Mouse (Mus musculus) midbrain, embryonic 10.5 days (tissue): ENCODE measurements at regions not wholly inside any gene's neighbourhood (a gene's known extent, or its start where the extent isn't known, plus 50 kb on each side); places are given as distances from the start of the nearest gene placed in this dataset.

ENCODE experiments used
- DNase-seq: peaks from one replicate; pipeline ENCODE4 v3.0.0-alpha.2; 2017; ENCODE audit warnings: low spot score
- H3K27ac ChIP-seq: fragments of 300-500 bp; sonication (generic); replicated peaks from 2 replicates; pipeline ENCODE4 v1.5.1; 2016; ENCODE audit warnings: mild to moderate bottlenecking
- H3K27me3 ChIP-seq: fragments of 300-500 bp; sonication (generic); 2 replicates; pipeline ENCODE4 v1.6.1; 2016; ENCODE audit warnings: low read depth, mild to moderate bottlenecking; ENCODE audit not compliant: poor library complexity, severe bottlenecking
- H3K36me3 ChIP-seq: fragments of 300-500 bp; sonication (generic); 2 replicates; pipeline ENCODE4 v1.6.1; 2016; ENCODE audit warnings: mild to moderate bottlenecking, moderate library complexity
- H3K4me1 ChIP-seq: fragments of 300-500 bp; sonication (generic); 2 replicates; pipeline ENCODE4 v1.6.1; 2016
- H3K4me3 ChIP-seq: fragments of 300-500 bp; sonication (generic); 2 replicates; pipeline ENCODE4 v1.5.1; 2016; ENCODE audit warnings: mild to moderate bottlenecking, moderate library complexity
- H3K9me3 ChIP-seq: fragments of 300-500 bp; sonication (generic); replicated peaks from 2 replicates; pipeline ENCODE4 v1.6.1; 2016; ENCODE audit warnings: mild to moderate bottlenecking
- WGBS: fragments of 180-500 bp; shearing (Covaris S2); methylation state at CpG from one replicate; pipeline ENCODE4 v1.1.7; 2016; 5-methylcytosine and 5-hydroxymethylcytosine counted together

DNA sequence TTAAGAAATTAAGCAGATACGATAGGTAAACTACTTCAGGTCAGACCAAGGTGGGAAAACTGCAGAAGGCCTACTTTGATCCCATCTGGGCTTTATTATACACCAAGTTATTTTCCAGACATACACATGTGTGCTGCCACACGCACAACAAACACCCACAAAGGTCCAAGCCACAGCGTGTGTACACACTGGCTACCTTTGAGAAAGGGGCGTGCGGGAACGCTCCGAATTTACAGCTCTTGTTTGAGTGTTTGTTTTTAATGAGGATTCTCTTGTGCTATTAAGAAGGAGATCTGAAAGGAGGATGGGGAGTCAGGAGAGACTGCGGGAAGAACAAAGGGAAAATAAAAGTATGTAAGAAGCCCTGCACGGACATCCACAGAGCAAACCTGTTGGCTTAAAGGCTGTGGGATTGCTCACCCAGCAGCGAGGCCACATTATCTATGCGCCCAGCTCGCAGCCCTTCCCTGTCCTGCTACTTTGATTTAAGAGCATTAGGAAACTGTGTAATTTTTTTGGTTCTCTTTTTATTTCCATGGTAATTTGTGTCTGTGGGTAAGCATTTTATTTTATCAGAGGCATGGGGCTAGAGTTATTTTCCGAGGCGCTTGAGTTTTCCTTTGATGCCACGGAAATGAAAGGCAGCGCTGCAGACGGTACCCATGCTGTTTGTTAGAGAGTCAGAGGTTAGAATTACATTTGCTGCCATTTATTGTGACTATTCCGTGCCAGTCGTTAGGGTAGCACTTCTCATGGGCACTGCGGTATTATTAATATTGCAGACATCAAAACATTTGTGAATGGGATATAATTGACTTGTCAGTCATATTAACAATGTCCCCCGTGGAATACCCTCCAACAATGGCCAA lies 272.4 kb downstream of the Nr2f2 start:
- H3K27ac ChIP-seq: peak overlapping the region; percentile 57; the same call in 1 of the 2 replicates
- peaks cover 16% of the 10 kb centered on the region for H3K4me1 ChIP-seq
- WGBS: 66% methylated on average over 21 of the region's 21 CpGs
- no peaks in the 10 kb centered on the region for H3K36me3 ChIP-seq
- H3K27me3 ChIP-seq: peaks cover 17% of the 10 kb centered on the region
- peaks cover 12% of the 10 kb centered on the region for H3K9me3 ChIP-seq
- DNase-seq: no peak
- no peak overlapping the region for H3K4me3 ChIP-seq

DNA sequence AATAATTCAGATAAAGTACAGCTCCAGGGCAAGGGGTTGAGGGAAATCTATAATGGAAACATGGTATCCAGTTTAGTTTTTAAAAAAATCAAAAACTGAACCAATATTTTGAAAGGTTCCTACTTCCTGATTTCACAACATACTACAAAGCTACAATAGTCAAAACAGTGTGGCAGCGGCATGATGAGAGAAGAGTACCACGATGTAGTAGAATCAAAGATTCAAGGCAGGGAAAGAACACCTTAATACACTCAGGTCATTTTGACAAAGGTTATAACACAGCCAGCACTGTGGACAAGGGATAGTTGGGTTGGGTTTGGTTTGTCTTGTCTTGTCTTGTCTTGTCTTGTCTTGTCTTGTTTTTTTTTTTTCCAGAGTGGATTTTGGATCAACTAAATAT lies 274.4 kb downstream of the Nr2f2 start:
- no peak for DNase-seq
- 97% methylated on average over 2 of the region's 2 CpGs for WGBS
- peaks cover 7% of the 10 kb centered on the region for H3K27me3 ChIP-seq

DNA sequence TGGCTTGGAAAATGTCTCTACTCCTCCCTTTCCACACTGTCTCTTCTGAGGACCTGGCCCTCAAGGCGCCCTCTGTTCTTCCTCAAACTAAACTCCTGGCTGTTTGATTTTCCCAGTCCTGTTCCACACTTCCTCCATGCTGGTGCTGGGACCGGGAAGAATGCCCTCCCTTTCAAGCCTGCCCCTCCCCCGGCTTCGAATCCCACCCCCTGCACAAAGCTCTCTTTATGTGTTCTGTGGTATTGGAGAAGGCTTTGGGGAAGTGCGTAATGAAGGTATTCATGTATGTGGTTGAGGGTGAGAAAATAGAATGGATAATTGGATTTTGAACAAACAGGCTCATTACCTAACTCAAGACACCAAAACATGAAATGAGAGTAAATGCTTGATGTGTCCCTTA lies 277.4 kb downstream of the Nr2f2 start:
- H3K27me3 ChIP-seq: peaks cover 9% of the 10 kb centered on the region
- peaks cover 20% of the 10 kb centered on the region for H3K4me1 ChIP-seq
- 22% methylated on average over 5 of the region's 5 CpGs for WGBS
- no peak for DNase-seq
- peaks cover 16% of the 10 kb centered on the region for H3K9me3 ChIP-seq
- H3K27ac ChIP-seq: peak overlapping the region; percentile 69
- no peaks in the 10 kb centered on the region for H3K36me3 ChIP-seq
- H3K4me3 ChIP-seq: no peak overlapping the region

More for the DNA sequence above, 274.4 kb downstream of the Nr2f2 start:
- no peaks in the 10 kb centered on the region for H3K36me3 ChIP-seq
- no peak overlapping the region for H3K27ac ChIP-seq
- H3K9me3 ChIP-seq: peaks cover 12% of the 10 kb centered on the region
- H3K4me1 ChIP-seq: peaks cover 25% of the 10 kb centered on the region
- H3K4me3 ChIP-seq: no peak overlapping the region

- Histone ChIP-seq H3K27me3 (peaks cover 50% of the 10 kb centered on the region), H3K4me1 (peaks cover 43% of the 10 kb centered on the region), H3K27ac (peak overlapping the region; percentile 77), H3K36me3 (no peaks in the 10 kb centered on the region), H3K4me3 (no peak overlapping the region), H3K9me3 (no peaks in the 10 kb centered on the region)
- no peak for DNase-seq
- 33% methylated on average over 1 of the region's 1 CpGs for WGBS
These were observed 296.9 kb downstream of the Nr2f2 start for GRCm38 (mm10) chr7:70069662-70070061.

DNA sequence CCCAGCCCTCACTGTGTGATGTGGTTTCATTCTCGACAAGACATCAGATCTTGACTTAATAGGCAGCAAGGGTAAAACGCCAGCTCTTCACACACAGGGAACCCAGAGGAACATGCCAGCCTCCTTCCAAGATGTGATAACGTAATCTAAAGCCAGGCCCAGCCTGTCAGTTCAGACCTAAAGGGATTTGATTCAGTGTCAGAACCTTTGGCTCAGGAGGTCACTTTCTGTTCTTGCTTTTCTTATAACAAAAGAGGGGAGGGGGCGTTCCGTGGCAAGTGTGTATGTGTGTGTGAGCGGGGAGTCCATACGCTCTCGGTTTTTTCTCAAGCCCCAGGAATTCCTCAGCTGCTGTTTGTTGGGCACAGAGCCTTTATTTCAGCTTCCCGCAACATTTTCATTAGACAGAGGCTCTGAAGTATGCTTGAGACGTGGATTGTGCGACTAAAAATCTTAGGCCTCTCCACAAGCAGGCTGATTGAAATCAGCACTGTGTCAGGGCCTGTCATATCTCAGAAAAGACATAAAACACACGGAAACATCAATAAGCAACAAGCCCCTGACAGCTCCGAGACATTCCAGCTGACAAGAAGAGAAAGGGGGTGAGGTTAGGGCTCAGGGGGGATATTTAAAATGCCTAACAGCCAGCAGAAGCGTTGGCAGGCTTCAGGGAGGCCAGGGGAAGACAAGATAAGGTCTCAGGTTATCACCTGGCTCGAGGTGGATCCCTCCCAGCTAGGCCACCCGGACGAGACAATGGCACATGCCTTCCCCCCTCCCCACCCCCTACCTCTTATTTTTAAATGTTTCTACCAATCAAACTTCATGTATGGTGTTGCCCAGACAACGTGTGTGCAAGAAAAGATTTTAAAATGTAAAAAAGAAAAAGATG lies 298.5 kb downstream of the Nr2f2 start:
- peak; percentile 75 for DNase-seq
- 17% methylated on average over 18 of the region's 18 CpGs for WGBS
- peak overlapping the region; percentile 30 for H3K4me3 ChIP-seq
- H3K9me3 ChIP-seq: no peaks in the 10 kb centered on the region
- H3K27ac ChIP-seq: peak overlapping the region; percentile 77
- no peaks in the 10 kb centered on the region for H3K36me3 ChIP-seq
- peaks cover 43% of the 10 kb centered on the region for H3K4me1 ChIP-seq
- peaks cover 66% of the 10 kb centered on the region for H3K27me3 ChIP-seq

- no peaks in the 10 kb centered on the region for H3K36me3 ChIP-seq
- no peak overlapping the region for H3K4me3 ChIP-seq
- 62% methylated on average over 5 of the region's 5 CpGs for WGBS
- peak overlapping the region; percentile 77 for H3K27ac ChIP-seq
- peaks cover 43% of the 10 kb centered on the region for H3K4me1 ChIP-seq
- peaks cover 71% of the 10 kb centered on the region for H3K27me3 ChIP-seq
- DNase-seq: no peak
- H3K9me3 ChIP-seq: no peaks in the 10 kb centered on the region
These were observed 299.5 kb downstream of the Nr2f2 start for GRCm38 (mm10) chr7:70067071-70067470.

- H3K9me3 ChIP-seq: no peaks in the 10 kb centered on the region
- no peaks in the 10 kb centered on the region for H3K36me3 ChIP-seq
- H3K4me3 ChIP-seq: no peak overlapping the region
- peaks cover 43% of the 10 kb centered on the region for H3K4me1 ChIP-seq
- 90% methylated on average over 7 of the region's 7 CpGs for WGBS
- DNase-seq: no peak
- peaks cover 74% of the 10 kb centered on the region for H3K27me3 ChIP-seq
- peak overlapping the region; percentile 77 for H3K27ac ChIP-seq
These were observed 300.1 kb downstream of the Nr2f2 start for GRCm38 (mm10) chr7:70066448-70066847.

- Histone ChIP-seq H3K27ac (0 out of 2 replicates have a peak overlapping the region, but pooled peaks have one; percentile 1), H3K4me3 (no peak overlapping the region), H3K36me3 (no peaks in the 10 kb centered on the region), H3K27me3 (peaks cover 67% of the 10 kb centered on the region), H3K9me3 (no peaks in the 10 kb centered on the region), H3K4me1 (peaks cover 43% of the 10 kb centered on the region)
- WGBS: 87% methylated on average over 11 of the region's 11 CpGs
- no peak for DNase-seq
These were observed 300.9 kb downstream of the Nr2f2 start for GRCm38 (mm10) chr7:70065471-70066130.

DNA sequence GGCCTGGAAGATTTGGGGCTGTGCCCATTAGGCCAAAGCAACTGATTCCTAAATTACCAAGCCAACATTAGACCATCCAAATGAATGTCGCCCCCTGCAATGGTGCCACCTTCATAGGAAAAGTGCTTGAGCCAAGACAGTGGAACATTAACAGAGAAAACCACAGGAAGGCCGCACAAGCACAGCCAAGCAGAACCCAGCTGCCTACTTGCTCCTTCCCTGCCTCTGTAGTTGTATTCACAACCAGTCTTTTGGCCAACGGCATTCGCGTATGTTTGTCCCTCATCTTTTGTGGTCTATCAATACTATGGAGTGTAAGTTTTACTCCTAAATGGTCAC lies 319.2 kb downstream of the Nr2f2 start:
- no peaks in the 10 kb centered on the region for H3K27me3 ChIP-seq
- H3K4me1 ChIP-seq: peaks cover 10% of the 10 kb centered on the region
- H3K9me3 ChIP-seq: no peaks in the 10 kb centered on the region
- DNase-seq: no peak
- no peak overlapping the region for H3K27ac ChIP-seq
- H3K36me3 ChIP-seq: no peaks in the 10 kb centered on the region
- WGBS: 90% methylated on average over 5 of the region's 5 CpGs
- H3K4me3 ChIP-seq: no peak overlapping the region

DNA sequence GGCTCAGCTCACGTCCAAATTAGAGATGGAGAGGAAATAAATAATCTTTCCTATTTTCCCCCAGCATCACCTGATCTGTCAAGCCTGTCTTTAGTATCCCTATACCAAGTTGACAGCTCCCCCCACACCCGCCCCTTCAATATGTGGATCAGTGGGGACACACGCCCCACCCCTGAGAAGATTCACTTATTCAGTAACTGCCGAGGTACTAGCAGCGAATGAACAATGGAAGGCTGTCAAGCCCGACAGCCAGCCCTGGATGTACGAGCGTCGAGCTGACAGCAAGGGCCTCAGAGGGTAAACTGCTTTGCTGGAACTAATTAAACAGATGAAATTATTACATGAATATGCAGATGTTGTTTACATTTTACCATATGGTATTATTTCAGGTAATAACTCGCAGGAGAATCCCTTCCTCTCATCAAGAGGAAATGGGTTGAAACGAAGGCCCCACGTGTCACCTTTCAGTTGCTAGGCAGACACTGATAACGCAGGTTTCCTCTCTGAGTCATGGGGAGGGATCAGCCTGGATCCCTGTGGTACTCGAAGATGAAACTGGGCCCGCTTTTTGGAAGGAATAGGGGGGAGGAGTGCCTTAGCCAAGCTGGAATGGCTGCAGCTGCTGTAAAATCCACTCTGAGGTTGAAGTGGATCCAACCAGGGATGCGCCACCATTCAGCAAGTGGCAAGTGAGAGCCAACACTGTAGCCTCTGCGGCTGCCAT lies 319.7 kb downstream of the Nr2f2 start:
- DNase-seq: no peak
- 66% methylated on average over 17 of the region's 17 CpGs for WGBS

GRCm38 (mm10) chr7:70037011-70037410 lies 329.5 kb downstream of the Nr2f2 start:
- no peak overlapping the region for H3K27ac ChIP-seq
- DNase-seq: no peak
- no peaks in the 10 kb centered on the region for H3K27me3 ChIP-seq
- no peak overlapping the region for H3K4me3 ChIP-seq
- H3K36me3 ChIP-seq: no peaks in the 10 kb centered on the region
- H3K4me1 ChIP-seq: peaks cover 7% of the 10 kb centered on the region
- H3K9me3 ChIP-seq: no peaks in the 10 kb centered on the region
- WGBS: 90% methylated on average over 1 of the region's 1 CpGs

More for the DNA sequence above, 319.7 kb downstream of the Nr2f2 start:
- Histone ChIP-seq H3K27ac (no peak overlapping the region), H3K9me3 (no peaks in the 10 kb centered on the region), H3K36me3 (no peaks in the 10 kb centered on the region), H3K4me3 (no peak overlapping the region), H3K27me3 (no peaks in the 10 kb centered on the region), H3K4me1 (peaks cover 10% of the 10 kb centered on the region)

- Histone ChIP-seq H3K4me3 (no peak overlapping the region), H3K36me3 (no peaks in the 10 kb centered on the region), H3K4me1 (peaks cover 7% of the 10 kb centered on the region), H3K27ac (no peak overlapping the region), H3K9me3 (no peaks in the 10 kb centered on the region), H3K27me3 (no peaks in the 10 kb centered on the region)
- 92% methylated on average over 2 of the region's 2 CpGs for WGBS
- no peak for DNase-seq
These were observed 333.7 kb downstream of the Nr2f2 start for GRCm38 (mm10) chr7:70032857-70033256.
